Mouse (Mus musculus) kidney, adult 2 months (tissue): ENCODE data around the gene Rdh16f1. TPM values are rescaled to one million over a fixed set of nuclear protein-coding genes. Genes with fewer than 3 reads are reported as not detected.
A peak's percentile ranks its signal among the peaks of the same experiment; 100 is the strongest.
"Not testable (repeated sequence)": the region's sequence is repeated elsewhere in the genome, so short reads cannot be mapped to it uniquely, and the experiment has no call there.

Source experiments
- DNase-seq: peaks from one replicate; pipeline ENCODE4 v3.0.0; 2021
- H3K27ac ChIP-seq: fragments of 200-500 bp; 2 replicates; pipeline ENCODE4 v1.5.1; 2012; ENCODE audit warnings: low read depth, low read length, control low read depth, inconsistent platforms; ENCODE audit not compliant: insufficient read depth
- H3K27me3 ChIP-seq: fragments of 200-500 bp; replicated peaks from 2 replicates; pipeline ENCODE4 v1.6.1; 2012; ENCODE audit warnings: mild to moderate bottlenecking, moderate library complexity, low read length, inconsistent platforms; ENCODE audit not compliant: control insufficient read depth, insufficient read depth
- H3K36me3 ChIP-seq: fragments of 200-500 bp; 2 replicates; pipeline ENCODE4 v1.6.1; 2012; ENCODE audit warnings: mild to moderate bottlenecking, moderate library complexity, low read length, inconsistent platforms; ENCODE audit not compliant: control insufficient read depth, insufficient read depth
- H3K4me1 ChIP-seq: fragments of 200-500 bp; 2 replicates; pipeline ENCODE4 v1.6.1; 2011; ENCODE audit warnings: low read length; ENCODE audit not compliant: control insufficient read depth, insufficient read depth
- H3K4me3 ChIP-seq: fragments of 200-500 bp; 2 replicates; pipeline ENCODE4 v1.5.1; 2011; ENCODE audit warnings: mild to moderate bottlenecking, low read depth, low read length, control low read depth; ENCODE audit not compliant: insufficient read depth
- CTCF ChIP-seq: fragments of 200-500 bp; conservative IDR thresholded peaks from 2 replicates; pipeline ENCODE4 v1.5.1; 2011; ENCODE audit warnings: low read depth, mild to moderate bottlenecking, control low read depth, low read length, moderate library complexity, mixed read lengths; ENCODE audit not compliant: insufficient read depth, insufficient read length
- POLR2A ChIP-seq: fragments of 200-500 bp; IDR thresholded peaks from one replicate; pipeline ENCODE4 v1.6.1; 2011; ENCODE audit warnings: low read depth, low read length, control low read depth
- WGBS: fragments of 180-500 bp; shearing (Covaris S2); methylation state at CpG from one replicate; pipeline ENCODE4 v1.1.7; 2018; 5-methylcytosine and 5-hydroxymethylcytosine counted together
- polyA plus RNA-seq: library from polyadenylated mRNA; depleted of rRNA; stranded (reverse); fragments of >200 nt; gene quantifications from 2 replicates; pipeline ENCODE4 v1.2.3, GENCODE M21; 2012

Rdh16f1 gene
- polyA plus RNA-seq, 1 experiment: 2.3 TPM

GRCm38 (mm10) chr10:127763914-127764680 is 4.5 kb downstream of the Rdh16f1 start:
- Histone ChIP-seq H3K27ac (no peak overlapping the region), H3K4me3 (no peak overlapping the region), H3K4me1 (peaks cover 5% of the 10 kb centered on the region; the same call in 1 of the 2 replicates), H3K27me3 (no peaks in the 10 kb centered on the region), H3K36me3 (no peaks in the 10 kb centered on the region)
- TF ChIP-seq CTCF: no peak
- TF ChIP-seq POLR2A: no peak
- peak; percentile 85 for DNase-seq
- 37% methylated on average over 12 of the region's 12 CpGs for WGBS

- WGBS: 56% methylated on average over 1 of the region's 1 CpGs
Measured at GRCm38 (mm10) chr10:127766564-127766963, 7.0 kb downstream of the Rdh16f1 start.

GRCm38 (mm10) chr10:127776011-127776410 is 16.4 kb downstream of the Rdh16f1 start, which contains the start of gene Rdh9:
Gene Rdh9 (plus strand): TSS chr10:127776386.
- TF ChIP-seq POLR2A (no peak), CTCF (no peak)
- H3K4me3 ChIP-seq: no peak within 1 kb of the TSS
- no peaks in the 10 kb centered on the region for H3K27me3 ChIP-seq
- no peaks in the 10 kb centered on the region for H3K4me1 ChIP-seq
- WGBS: 60% methylated on average over 2 of the region's 2 CpGs
- no peak for DNase-seq
- no peak within 1 kb of the TSS for H3K27ac ChIP-seq
- no peaks in the 10 kb centered on the region for H3K36me3 ChIP-seq

More at GRCm38 (mm10) chr10:127766564-127766963, 7.0 kb downstream of the Rdh16f1 start:
- DNase-seq: no peak
- Histone ChIP-seq H3K36me3 (no peaks in the 10 kb centered on the region), H3K27ac (no peak overlapping the region), H3K4me1 (peaks cover 5% of the 10 kb centered on the region; the same call in 1 of the 2 replicates), H3K27me3 (no peaks in the 10 kb centered on the region), H3K4me3 (no peak overlapping the region)
- TF ChIP-seq POLR2A (no peak), CTCF (no peak)

GRCm38 (mm10) chr10:127782321-127782720 is 22.7 kb downstream of the Rdh16f1 start:
- H3K4me3 ChIP-seq, DNase-seq, H3K27me3 ChIP-seq, H3K4me1 ChIP-seq, H3K27ac ChIP-seq, H3K36me3 ChIP-seq: not testable (repeated sequence)
- WGBS: 96% methylated on average over 17 of the region's 17 CpGs

- DNase-seq: peak; percentile 47
- not testable (repeated sequence) for H3K4me1 ChIP-seq, H3K4me3 ChIP-seq, H3K36me3 ChIP-seq, H3K27ac ChIP-seq, H3K27me3 ChIP-seq
- 90% methylated on average over 1 of the region's 1 CpGs for WGBS
Measured at GRCm38 (mm10) chr10:127785411-127785810, 25.8 kb downstream of the Rdh16f1 start.

- 41% methylated on average over 1 of the region's 1 CpGs for WGBS
- Histone ChIP-seq H3K4me3 (no peak overlapping the region), H3K36me3 (no peaks in the 10 kb centered on the region), H3K27ac (peak overlapping the region; percentile 22), H3K4me1 (peaks cover 5% of the 10 kb centered on the region; the same call in 1 of the 2 replicates), H3K27me3 (no peaks in the 10 kb centered on the region)
- TF ChIP-seq CTCF (no peak), POLR2A (no peak)
- peak; percentile 91 for DNase-seq
Measured at GRCm38 (mm10) chr10:127799295-127799694, 39.7 kb downstream of the Rdh16f1 start.

GRCm38 (mm10) chr10:127800891-127801290 is 41.3 kb downstream of the Rdh16f1 start, which contains the start of gene Rdh16:
Gene Rdh16 (plus strand): TSS chr10:127801152.
- Histone ChIP-seq H3K4me3 (peak within 1 kb of the TSS; percentile 56), H3K27ac (peak within 1 kb of the TSS; percentile 91), H3K4me1 (peaks cover 8% of the 10 kb centered on the region; the same call in 1 of the 2 replicates), H3K27me3 (no peaks in the 10 kb centered on the region), H3K36me3 (no peaks in the 10 kb centered on the region)
- DNase-seq: peak; percentile 89
- 51% methylated on average over 6 of the region's 6 CpGs for WGBS
- TF ChIP-seq CTCF (no peak), POLR2A (peak; percentile 41)

- 40% methylated on average over 2 of the region's 2 CpGs for WGBS
- Histone ChIP-seq H3K4me3 (peak overlapping the region; percentile 56), H3K36me3 (no peaks in the 10 kb centered on the region), H3K4me1 (peaks cover 8% of the 10 kb centered on the region; the same call in 1 of the 2 replicates), H3K27me3 (no peaks in the 10 kb centered on the region), H3K27ac (peak overlapping the region; percentile 91)
- TF ChIP-seq POLR2A: no peak
- no peak for TF ChIP-seq CTCF
- peak; percentile 47 for DNase-seq
Measured at GRCm38 (mm10) chr10:127801612-127802011, 42.0 kb downstream of the Rdh16f1 start.
